Mouse (Mus musculus) CD4-positive naive resting alpha-beta T cell, adult 57 days (primary cell): Measurements from ENCODE around the gene Psg22. TPM values are rescaled to one million over a fixed set of nuclear protein-coding genes. Genes with fewer than 3 reads are reported as not detected.

ENCODE experiments used
- total RNA-seq: library from RNA; stranded (reverse); gene quantifications from one replicate; pipeline ENCODE4 v1.2.4, GENCODE M21; 2023

The Psg22 gene
- not detected for total RNA-seq

GRCm38 (mm10) chr7:18717790-18718189 is at the start of gene Psg22:
Gene Psg22, plus strand, starts transcription at chr7:18718090.

GRCm38 (mm10) chr7:18686085-18686484 is 31.8 kb upstream of the Psg22 start, which contains the start of gene Psg20:
Gene Psg20, minus strand, starts transcription at chr7:18686185.

Other genes starting within 250 kb of the Psg22 start
- gene Psg26, start 233.9 kb upstream of the Psg22 start, total RNA-seq: not detected
- gene Psg25, start 185.8 kb upstream of the Psg22 start, total RNA-seq: not detected
- gene Psg27, start 150.8 kb upstream of the Psg22 start, total RNA-seq: not detected
- 0.35 TPM for gene Psg23, start 101.6 kb upstream of the Psg22 start, total RNA-seq
- gene Psg21, start 61.4 kb upstream of the Psg22 start, total RNA-seq: not detected
- gene Psg20, start 31.9 kb upstream of the Psg22 start, total RNA-seq: not detected
- not detected for gene Psg19, start 80.4 kb downstream of the Psg22 start, total RNA-seq
- gene Psg17, start 103.5 kb downstream of the Psg22 start, total RNA-seq: not detected
- 0.21 TPM for gene Mill2, start 121.9 kb downstream of the Psg22 start, total RNA-seq
- gene Pglyrp1, start 153.2 kb downstream of the Psg22 start, total RNA-seq: 14.8 TPM
- 24.9 TPM for gene Ccdc61, start 192.3 kb downstream of the Psg22 start, total RNA-seq
- gene Nova2, start 207.8 kb downstream of the Psg22 start, total RNA-seq: not detected